Mouse (Mus musculus): ENCODE data around the gene Cilp2. TPM values are rescaled to one million over a fixed set of nuclear protein-coding genes. Genes with fewer than 3 reads are reported as not detected.

Cilp2 gene
- polyA plus RNA-seq, 1 experiment from 2014 or later, result 0.03 TPM

GRCm38 (mm10) chr8:69876967-69877366 lies 10.5 kb downstream of the Cilp2 start:
- ChIA-PET POLR2A (no interaction called here), CTCF (no interaction called here)
- DNase-seq (ENCODE audit: low read depth, low spot score) (no peak), ATAC-seq (no peak)
- in situ Hi-C loops (cut with MboI; ENCODE audit: low pct_unique_long_range_greater_than_20kb), result loop anchor here (25.0 kb wide), 1 partner anchor 540 kb away; no protein-coding TSS in a partner anchor
- no peaks in the 10 kb centered on the region for H3K27me3 ChIP-seq
- no peak for TF ChIP-seq CTCF (IDR thresholded peaks at IDR 0.05)

- H3K27me3 ChIP-seq, result no peaks in the 10 kb centered on the region
- ChIA-PET CTCF (interaction anchor here (1.2 to 1.8 kb wide), 3 partner anchors 14 to 125 kb away, joined by 3 to 8 read pairs (median 7); partner anchors contain the start of gene Pbx4), POLR2A (no interaction called here)
- TF ChIP-seq CTCF (IDR thresholded peaks at IDR 0.05), result no peak
- no peak for ATAC-seq
- in situ Hi-C loops (cut with MboI; ENCODE audit: low pct_unique_long_range_greater_than_20kb), result loop anchor here (25.0 kb wide), 1 partner anchor 539 kb away; no protein-coding TSS in a partner anchor
- DNase-seq (ENCODE audit: low read depth, low spot score), result no peak
Observed at GRCm38 (mm10) chr8:69876097-69876496, 11.4 kb downstream of the Cilp2 start.

GRCm38 (mm10) chr8:69874654-69875053 lies 12.8 kb downstream of the Cilp2 start:
- in situ Hi-C loops (cut with MboI; ENCODE audit: low pct_unique_long_range_greater_than_20kb), result loop anchor here (25.0 kb wide), 1 partner anchor 537 kb away; no protein-coding TSS in a partner anchor
- no peaks in the 10 kb centered on the region for H3K27me3 ChIP-seq
- ChIA-PET POLR2A (no interaction called here), CTCF (interaction anchor here (0.9 to 1.8 kb wide), 3 partner anchors 16 to 126 kb away, joined by 3 to 8 read pairs (median 7); no protein-coding TSS in a partner anchor)
- ATAC-seq (no peak), DNase-seq (ENCODE audit: low read depth, low spot score) (no peak)
- TF ChIP-seq CTCF (IDR thresholded peaks at IDR 0.05), result no peak

- DNase-seq (ENCODE audit: low read depth, low spot score) (no peak), ATAC-seq (no peak)
- ChIA-PET CTCF (no interaction called here), POLR2A (no interaction called here)
- H3K27me3 ChIP-seq, result no peaks in the 10 kb centered on the region
- no peak for TF ChIP-seq CTCF (IDR thresholded peaks at IDR 0.05)
- in situ Hi-C loops (cut with MboI; ENCODE audit: low pct_unique_long_range_greater_than_20kb), result no loop called here
Observed at GRCm38 (mm10) chr8:69874155-69874554, 13.3 kb downstream of the Cilp2 start.

GRCm38 (mm10) chr8:69870907-69871306 lies 16.6 kb downstream of the Cilp2 start:
- ATAC-seq (no peak), DNase-seq (ENCODE audit: low read depth, low spot score) (no peak)
- in situ Hi-C loops (cut with MboI; ENCODE audit: low pct_unique_long_range_greater_than_20kb), result no loop called here
- ChIA-PET POLR2A (interaction anchor here (0.5 kb wide), 1 partner anchor 1576 kb away, joined by 3 read pairs; no protein-coding TSS in a partner anchor), CTCF (no interaction called here)
- H3K27me3 ChIP-seq, result no peaks in the 10 kb centered on the region
- TF ChIP-seq CTCF (IDR thresholded peaks at IDR 0.05), result no peak

GRCm38 (mm10) chr8:69870003-69870765 lies 17.3 kb downstream of the Cilp2 start:
- in situ Hi-C loops (cut with MboI; ENCODE audit: low pct_unique_long_range_greater_than_20kb), result no loop called here
- no peaks in the 10 kb centered on the region for H3K27me3 ChIP-seq
- ATAC-seq (no peak), DNase-seq (ENCODE audit: low read depth, low spot score) (no peak)
- POLR2A ChIA-PET, result no interaction called here
- TF ChIP-seq CTCF (IDR thresholded peaks at IDR 0.05), result no peak
- CTCF ChIA-PET, result no interaction called here

- TF ChIP-seq CTCF (IDR thresholded peaks at IDR 0.05), result no peak
- POLR2A ChIA-PET, result no interaction called here
- ATAC-seq (peak; percentile 71), DNase-seq (ENCODE audit: low read depth, low spot score) (peak; percentile 30)
- no peaks in the 10 kb centered on the region for H3K27me3 ChIP-seq
- CTCF ChIA-PET, result no interaction called here
- in situ Hi-C loops (cut with MboI; ENCODE audit: low pct_unique_long_range_greater_than_20kb), result no loop called here
Observed at GRCm38 (mm10) chr8:69867696-69868326, 19.7 kb downstream of the Cilp2 start.

- ChIA-PET POLR2A (no interaction called here), CTCF (no interaction called here)
- TF ChIP-seq CTCF (IDR thresholded peaks at IDR 0.05), result no peak
- in situ Hi-C loops (cut with MboI; ENCODE audit: low pct_unique_long_range_greater_than_20kb), result no loop called here
- DNase-seq (ENCODE audit: low read depth, low spot score) (no peak), ATAC-seq (no peak)
- H3K27me3 ChIP-seq, result no peaks in the 10 kb centered on the region
Observed at GRCm38 (mm10) chr8:69864180-69864579, 23.3 kb downstream of the Cilp2 start.

GRCm38 (mm10) chr8:69863387-69864020 lies 24.0 kb downstream of the Cilp2 start:
- DNase-seq (ENCODE audit: low read depth, low spot score) (no peak), ATAC-seq (no peak)
- no peaks in the 10 kb centered on the region for H3K27me3 ChIP-seq
- in situ Hi-C loops (cut with MboI; ENCODE audit: low pct_unique_long_range_greater_than_20kb), result no loop called here
- CTCF ChIA-PET, result no interaction called here
- TF ChIP-seq CTCF (IDR thresholded peaks at IDR 0.05), result no peak
- POLR2A ChIA-PET, result no interaction called here

- no peak for DNase-seq (ENCODE audit: low read depth, low spot score)
- in situ Hi-C loops (cut with MboI; ENCODE audit: low pct_unique_long_range_greater_than_20kb), result no loop called here
- ChIA-PET CTCF (no interaction called here), POLR2A (no interaction called here)
- no peak for TF ChIP-seq CTCF (IDR thresholded peaks at IDR 0.05)
- no peaks in the 10 kb centered on the region for H3K27me3 ChIP-seq
- ATAC-seq, result no peak
Observed at GRCm38 (mm10) chr8:69861251-69861650, 26.2 kb downstream of the Cilp2 start.

- ATAC-seq, result no peak
- in situ Hi-C loops (cut with MboI; ENCODE audit: low pct_unique_long_range_greater_than_20kb), result no loop called here
- POLR2A ChIA-PET, result no interaction called here
Observed at GRCm38 (mm10) chr8:69860807-69861206, 26.7 kb downstream of the Cilp2 start.

More at GRCm38 (mm10) chr8:69860807-69861206, 26.7 kb downstream of the Cilp2 start:
- no peak for DNase-seq (ENCODE audit: low read depth, low spot score)
- H3K27me3 ChIP-seq, result no peaks in the 10 kb centered on the region
- TF ChIP-seq CTCF (IDR thresholded peaks at IDR 0.05), result no peak
- CTCF ChIA-PET, result no interaction called here
